Mouse (Mus musculus): ENCODE data around the gene Batf3.
A peak's percentile ranks its signal among the peaks of the same experiment; 100 is the strongest.

Batf3 gene

GRCm38 (mm10) chr1:191086304-191086878 lies 11.3 kb upstream of the Batf3 start:
- DNase-seq (ENCODE audit: low read depth, low spot score) = no peak

- DNase-seq (ENCODE audit: low read depth, low spot score) = no peak
These were observed 10.7 kb upstream of the Batf3 start for GRCm38 (mm10) chr1:191086960-191087359.

GRCm38 (mm10) chr1:191087955-191088354 lies 9.7 kb upstream of the Batf3 start:
- no peak for DNase-seq (ENCODE audit: low read depth, low spot score)

- DNase-seq (ENCODE audit: low read depth, low spot score) = no peak
These were observed 8.3 kb upstream of the Batf3 start for GRCm38 (mm10) chr1:191089355-191089754.

GRCm38 (mm10) chr1:191092050-191092449 lies 5.6 kb upstream of the Batf3 start:
- no peak for DNase-seq (ENCODE audit: low read depth, low spot score)

GRCm38 (mm10) chr1:191093578-191093977 lies 4.1 kb upstream of the Batf3 start:
- DNase-seq (ENCODE audit: low read depth, low spot score) = no peak

GRCm38 (mm10) chr1:191095019-191095418 lies 2.6 kb upstream of the Batf3 start:
- DNase-seq (ENCODE audit: low read depth, low spot score) = peak; percentile 24

GRCm38 (mm10) chr1:191096871-191097681 lies 571 bp upstream of the Batf3 start:
- peak; percentile 20 for DNase-seq (ENCODE audit: low read depth, low spot score)

GRCm38 (mm10) chr1:191099114-191099513 lies 1.5 kb downstream of the Batf3 start:
- no peak for DNase-seq (ENCODE audit: low read depth, low spot score)

- DNase-seq (ENCODE audit: low read depth, low spot score) = no peak
These were observed 2.2 kb downstream of the Batf3 start for GRCm38 (mm10) chr1:191099772-191100291.

- peak; percentile 37 for DNase-seq (ENCODE audit: low read depth, low spot score)
These were observed 5.2 kb downstream of the Batf3 start for GRCm38 (mm10) chr1:191102730-191103370.

GRCm38 (mm10) chr1:191105246-191105645 lies 7.6 kb downstream of the Batf3 start:
- no peak for DNase-seq (ENCODE audit: low read depth, low spot score)

- no peak for DNase-seq (ENCODE audit: low read depth, low spot score)
These were observed 9.7 kb downstream of the Batf3 start for GRCm38 (mm10) chr1:191107306-191107705.

GRCm38 (mm10) chr1:191109907-191110306 lies 12.3 kb downstream of the Batf3 start:
- DNase-seq (ENCODE audit: low read depth, low spot score) = no peak

- DNase-seq (ENCODE audit: low read depth, low spot score) = peak; percentile 32
These were observed 13.5 kb downstream of the Batf3 start for GRCm38 (mm10) chr1:191111146-191111545.

GRCm38 (mm10) chr1:191114868-191115267 lies 17.2 kb downstream of the Batf3 start:
- DNase-seq (ENCODE audit: low read depth, low spot score) = no peak

GRCm38 (mm10) chr1:191115514-191116238 lies 18.0 kb downstream of the Batf3 start:
- DNase-seq (ENCODE audit: low read depth, low spot score) = no peak

GRCm38 (mm10) chr1:191122744-191123143 lies 25.1 kb downstream of the Batf3 start:
- DNase-seq (ENCODE audit: low read depth, low spot score) = no peak

- no peak for DNase-seq (ENCODE audit: low read depth, low spot score)
These were observed 26.0 kb downstream of the Batf3 start for GRCm38 (mm10) chr1:191123696-191124095.

- no peak for DNase-seq (ENCODE audit: low read depth, low spot score)
These were observed 26.6 kb downstream of the Batf3 start for GRCm38 (mm10) chr1:191124288-191124687.

GRCm38 (mm10) chr1:191125811-191126638 lies 28.4 kb downstream of the Batf3 start:
- peak; percentile 83 for DNase-seq (ENCODE audit: low read depth, low spot score)
